In genomic region chr1:38936780-38937179, GRCm38 (mm10) we compare ENCODE assay signal across 10 mouse cellular contexts. TPM values are rescaled to one million over a fixed set of nuclear protein-coding genes. Genes with fewer than 3 reads are reported as not detected.
DNase-seq lines count a peak whose midpoint lies in the region; ATAC-seq and TF ChIP-seq lines count a peak whose summit lies in the region.
"Had no signal": no experiment of that assay in that cellular context is flagged by ENCODE, and none has a peak within 500 bp of the region (broad histone marks: within the 10 kb centered on the region; RNA-seq: fewer than 3 reads in every experiment).

No protein-coding gene starts in this region.

- H3K79me2 ChIP-seq in liver, adult 2 months (ENCODE audit: control insufficient read depth, insufficient read depth, low read length), result no peaks in the 10 kb centered on the region

- H3K36me3 ChIP-seq in forebrain, embryonic 12.5 days (replicated peaks), result no peaks in the 10 kb centered on the region
- no peaks in the 10 kb centered on the region for H3K36me3 ChIP-seq in forebrain, embryonic 16.5 days (ENCODE audit: control insufficient read depth, insufficient read depth)
- H3K36me3 ChIP-seq in liver, adult 2 months (ENCODE audit: control insufficient read depth, insufficient read depth, low read length), result no peaks in the 10 kb centered on the region
- H3K36me3 ChIP-seq in liver, embryonic 11.5 days (ENCODE audit: control insufficient read depth, insufficient read depth, low read length), result no peaks in the 10 kb centered on the region
- H3K36me3 ChIP-seq in lung, embryonic 14.5 days (ENCODE audit: insufficient read depth), result no peaks in the 10 kb centered on the region
- H3K36me3 ChIP-seq in stomach, postnatal 0 days (ENCODE audit: control insufficient read depth, insufficient read depth, low read length), result no peaks in the 10 kb centered on the region

- no peak overlapping the region for H3K27ac ChIP-seq in forebrain, embryonic 12.5 days
- no peak overlapping the region for H3K27ac ChIP-seq in forebrain, embryonic 16.5 days (ENCODE audit: low read length)
- no peak overlapping the region for H3K27ac ChIP-seq in liver, adult 2 months (replicated peaks; ENCODE audit: insufficient read depth, low read depth, low read length)
- H3K27ac ChIP-seq in liver, embryonic 11.5 days (ENCODE audit: low read depth, low read length), result no peak overlapping the region
- no peak overlapping the region for H3K27ac ChIP-seq in lung, embryonic 14.5 days (ENCODE audit: low read depth)
- no peak overlapping the region for H3K27ac ChIP-seq in stomach, postnatal 0 days (replicated peaks)

- no peak overlapping the region for H3K9ac ChIP-seq in forebrain, embryonic 12.5 days
- H3K9ac ChIP-seq in forebrain, embryonic 16.5 days (replicated peaks; ENCODE audit: low read depth, low read length), result no peak overlapping the region
- H3K9ac ChIP-seq in liver, adult 2 months (ENCODE audit: low read depth, low read length), result no peak overlapping the region
- H3K9ac ChIP-seq in liver, embryonic 11.5 days (ENCODE audit: low read depth, low read length), result no peak overlapping the region
- no peak overlapping the region for H3K9ac ChIP-seq in lung, embryonic 14.5 days
- no peak overlapping the region for H3K9ac ChIP-seq in stomach, postnatal 0 days (ENCODE audit: low read length)

- H3K4me3 ChIP-seq in forebrain, embryonic 12.5 days (replicated peaks), result no peak overlapping the region
- no peak overlapping the region for H3K4me3 ChIP-seq in forebrain, embryonic 16.5 days (replicated peaks; ENCODE audit: low read length)
- no peak overlapping the region for H3K4me3 ChIP-seq in liver, adult 2 months (ENCODE audit: insufficient read depth, low read depth, low read length)
- no peak overlapping the region for H3K4me3 ChIP-seq in liver, embryonic 11.5 days (ENCODE audit: low read depth, low read length)
- H3K4me3 ChIP-seq in lung, embryonic 14.5 days (ENCODE audit: low read depth, low read length), result no peak overlapping the region
- H3K4me3 ChIP-seq in stomach, postnatal 0 days (ENCODE audit: low read depth, low read length), result no peak overlapping the region

- DNase-seq in liver, adult 2 months (ENCODE audit: extremely low read depth, low read depth, low spot score), result peak; percentile 35
- DNase-seq in liver, embryonic 11.5 days (ENCODE audit: low spot score), result no peak
- DNase-seq in adrenal gland, postnatal 10 days, result peak; percentile 41
- peak; percentile 70 for DNase-seq in embryo, embryonic 11 days
- DNase-seq in lung, embryonic 14.5 days, result peak; percentile 70
- peak; percentile 52 for DNase-seq in stomach, postnatal 0 days (ENCODE audit: low spot score)

- 0 out of 2 replicates have a peak, but pooled peaks have one; percentile 30 for ATAC-seq in forebrain, embryonic 12.5 days (ENCODE audit: low FRiP score)
- no peak for ATAC-seq in forebrain, embryonic 16.5 days
- ATAC-seq in liver, embryonic 11.5 days (replicated peaks; ENCODE audit: low FRiP score), result no peak
- ATAC-seq in lung, embryonic 14.5 days (ENCODE audit: insufficient read depth), result no peak
- ATAC-seq in stomach, postnatal 0 days (ENCODE audit: low FRiP score, low TSS enrichment), result no peak

- no peak overlapping the region for H3K4me2 ChIP-seq in forebrain, embryonic 12.5 days
- H3K4me2 ChIP-seq in forebrain, embryonic 16.5 days (ENCODE audit: low read length), result no peak overlapping the region
- H3K4me2 ChIP-seq in liver, embryonic 11.5 days, result no peak overlapping the region
- no peak overlapping the region for H3K4me2 ChIP-seq in lung, embryonic 14.5 days
- H3K4me2 ChIP-seq in stomach, postnatal 0 days (replicated peaks; ENCODE audit: low read depth), result no peak overlapping the region

- no peak for TF ChIP-seq EP300 in stomach, postnatal 0 days (optimal IDR thresholded peaks at IDR 0.05)

- no peaks in the 10 kb centered on the region for H3K4me1 ChIP-seq in forebrain, embryonic 12.5 days
- H3K4me1 ChIP-seq in forebrain, embryonic 16.5 days (replicated peaks; ENCODE audit: control insufficient read depth, insufficient read depth, low read length), result no peaks in the 10 kb centered on the region
- H3K4me1 ChIP-seq in liver, adult 2 months (ENCODE audit: control insufficient read depth, insufficient read depth, low read length), result no peaks in the 10 kb centered on the region
- no peaks in the 10 kb centered on the region for H3K4me1 ChIP-seq in liver, embryonic 11.5 days (replicated peaks; ENCODE audit: control insufficient read depth, insufficient read depth, low read length)
- no peaks in the 10 kb centered on the region for H3K4me1 ChIP-seq in lung, embryonic 14.5 days (ENCODE audit: insufficient read depth)
- H3K4me1 ChIP-seq in stomach, postnatal 0 days (replicated peaks; ENCODE audit: control insufficient read depth, insufficient read depth), result no peaks in the 10 kb centered on the region

- no peak for TF ChIP-seq POLR2A in liver, adult 2 months (IDR thresholded peaks at IDR 0.05; ENCODE audit: extremely low read depth, insufficient read depth, low read length)

- TF ChIP-seq CTCF in liver, adult 2 months (IDR thresholded peaks at IDR 0.05; ENCODE audit: low read depth, low read length), result peak; percentile 70
- peak; percentile 66 for TF ChIP-seq CTCF in lung, embryonic 14.5 days (IDR thresholded peaks at IDR 0.05; ENCODE audit: low read depth)
- peak; percentile 76 for TF ChIP-seq CTCF in stomach, postnatal 0 days (IDR thresholded peaks at IDR 0.05; ENCODE audit: low read depth)

- no peaks in the 10 kb centered on the region for H3K27me3 ChIP-seq in forebrain, embryonic 12.5 days
- no peaks in the 10 kb centered on the region for H3K27me3 ChIP-seq in forebrain, embryonic 16.5 days (replicated peaks; ENCODE audit: control insufficient read depth, insufficient read depth, low read length)
- H3K27me3 ChIP-seq in liver, adult 2 months (ENCODE audit: control insufficient read depth, insufficient read depth, low read length), result no peaks in the 10 kb centered on the region
- no peaks in the 10 kb centered on the region for H3K27me3 ChIP-seq in liver, embryonic 11.5 days (replicated peaks; ENCODE audit: control insufficient read depth, insufficient read depth, low read length)
- no peaks in the 10 kb centered on the region for H3K27me3 ChIP-seq in lung, embryonic 14.5 days (ENCODE audit: insufficient read depth, low read length)
- no peaks in the 10 kb centered on the region for H3K27me3 ChIP-seq in stomach, postnatal 0 days (ENCODE audit: control insufficient read depth, insufficient read depth, low read length)

- H3K9me3 ChIP-seq in forebrain, embryonic 12.5 days, result no peaks in the 10 kb centered on the region
- no peaks in the 10 kb centered on the region for H3K9me3 ChIP-seq in forebrain, embryonic 16.5 days (ENCODE audit: control insufficient read depth, low read length)
- no peaks in the 10 kb centered on the region for H3K9me3 ChIP-seq in liver, embryonic 11.5 days (ENCODE audit: control insufficient read depth, low read length)
- no peaks in the 10 kb centered on the region for H3K9me3 ChIP-seq in lung, embryonic 14.5 days (ENCODE audit: low read depth, low read length)
- no peaks in the 10 kb centered on the region for H3K9me3 ChIP-seq in stomach, postnatal 0 days (ENCODE audit: control insufficient read depth, low read length)

- WGBS in forebrain, embryonic 12.5 days, result 24% methylated on average over 6 of the region's 6 CpGs
- 20% methylated on average over 6 of the region's 6 CpGs for WGBS in forebrain, embryonic 16.5 days
- 25% methylated on average over 6 of the region's 6 CpGs for WGBS in liver, adult 2 months
- 27% methylated on average over 6 of the region's 6 CpGs for WGBS in liver, embryonic 11.5 days
- 18% methylated on average over 6 of the region's 6 CpGs for WGBS in lung, embryonic 14.5 days
- 18% methylated on average over 6 of the region's 6 CpGs for WGBS in stomach, postnatal 0 days

RNA-seq across cellular contexts. Expression of gene Nms, which starts 2.2 kb away (rescaled TPM):
- polyA plus RNA-seq in forebrain, embryonic 12.5 days (2016; fragmentation: Nextera tagmentation; extraction: Ambion mirVana), result 0.27 TPM in 1 of 2 replicates, not detected in the other
- 0.37 TPM in 2 replicates for polyA plus RNA-seq in forebrain, embryonic 16.5 days (2015; fragmentation: Nextera tagmentation; extraction: Ambion mirVana)
- not detected in 2 replicates for total RNA-seq in liver, adult 2 months (2014; rRNA removed)
- not detected in 2 replicates for polyA plus RNA-seq in liver, adult 2 months (2012; rRNA removed)
- polyA plus RNA-seq in liver, embryonic 11.5 days (2014; fragmentation: Nextera tagmentation; extraction: Ambion mirVana), result not detected in 2 replicates
- not detected for total RNA-seq in adrenal gland, postnatal 10 days (2021)
- not detected in 2 replicates for polyA plus RNA-seq in lung, embryonic 14.5 days (2014; fragmentation: Nextera tagmentation; extraction: Ambion mirVana)
- not detected in 2 replicates for polyA plus RNA-seq in stomach, postnatal 0 days (2015; fragmentation: Nextera tagmentation; extraction: Ambion mirVana)
- total RNA-seq: left cerebral cortex, adult 8-10 months had no signal
- polyA plus RNA-seq: stomach, embryonic 14.5 days had no signal

RNA-seq across cellular contexts. Expression of gene Chst10, which starts 38.8 kb away (rescaled TPM):
- polyA plus RNA-seq in forebrain, embryonic 12.5 days (2016; fragmentation: Nextera tagmentation; extraction: Ambion mirVana), result 27.8 and 29.4 TPM in 2 replicates
- polyA plus RNA-seq in forebrain, embryonic 16.5 days (2015; fragmentation: Nextera tagmentation; extraction: Ambion mirVana), result 47.1 and 55.8 TPM in 2 replicates
- total RNA-seq in liver, adult 2 months (2014; rRNA removed), result 0.07 and 0.09 TPM in 2 replicates
- polyA plus RNA-seq in liver, adult 2 months (2012; rRNA removed), result 0.05 and 0.07 TPM in 2 replicates
- 2.9 and 4.1 TPM in 2 replicates for polyA plus RNA-seq in liver, embryonic 11.5 days (2014; fragmentation: Nextera tagmentation; extraction: Ambion mirVana)
- total RNA-seq in adrenal gland, postnatal 10 days (2021), result 1 to 10 TPM; 1.5 to 2.5 TPM
- 2.2 and 3.9 TPM in 2 replicates for polyA plus RNA-seq in lung, embryonic 14.5 days (2014; fragmentation: Nextera tagmentation; extraction: Ambion mirVana)
- polyA plus RNA-seq in stomach, postnatal 0 days (2015; fragmentation: Nextera tagmentation; extraction: Ambion mirVana), result 1.3 and 1.8 TPM in 2 replicates

RNA-seq across cellular contexts. Expression of gene Pdcl3, which starts 48.6 kb away (rescaled TPM):
- polyA plus RNA-seq in forebrain, embryonic 12.5 days (2016; fragmentation: Nextera tagmentation; extraction: Ambion mirVana), result 174 and 179 TPM in 2 replicates
- polyA plus RNA-seq in forebrain, embryonic 16.5 days (2015; fragmentation: Nextera tagmentation; extraction: Ambion mirVana), result 175 and 182 TPM in 2 replicates
- total RNA-seq in liver, adult 2 months (2014; rRNA removed), result 14.7 and 19.0 TPM in 2 replicates
- 9.5 and 12.3 TPM in 2 replicates for polyA plus RNA-seq in liver, adult 2 months (2012; rRNA removed)
- polyA plus RNA-seq in liver, embryonic 11.5 days (2014; fragmentation: Nextera tagmentation; extraction: Ambion mirVana), result 95.5 and 104 TPM in 2 replicates
- total RNA-seq in adrenal gland, postnatal 10 days (2021), result 10 to 100 TPM; 75.0 to 78.8 TPM
- 148 and 161 TPM in 2 replicates for polyA plus RNA-seq in lung, embryonic 14.5 days (2014; fragmentation: Nextera tagmentation; extraction: Ambion mirVana)
- polyA plus RNA-seq in stomach, postnatal 0 days (2015; fragmentation: Nextera tagmentation; extraction: Ambion mirVana), result 151 and 155 TPM in 2 replicates
